Mouse (Mus musculus) limb, embryonic 14.5 days (tissue): Measurements from ENCODE around the gene 1110008L16Rik. TPM values are rescaled to one million over a fixed set of nuclear protein-coding genes. Genes with fewer than 3 reads are reported as not detected.

Experiments
- ATAC-seq: fragments of 200-750 bp; cut with Nextera tagmentation; 2 replicates; pipeline ENCODE4 v1.8.0; 2017; ENCODE audit warnings: low read depth, moderate number of reproducible peaks, moderate TSS enrichment; ENCODE audit not compliant: low FRiP score
- DNase-seq: peaks from one replicate; pipeline ENCODE4 v3.0.0-alpha.2; 2015; ENCODE audit warnings: low spot score
- H3K27ac ChIP-seq: fragments of 300-500 bp; sonication (generic); replicated peaks from 2 replicates; pipeline ENCODE4 v1.5.1; 2014; ENCODE audit warnings: low read depth, mild to moderate bottlenecking, low read length, moderate library complexity, mixed read lengths
- H3K27me3 ChIP-seq: fragments of 300-500 bp; sonication (generic); 2 replicates; pipeline ENCODE4 v1.6.1; 2014; ENCODE audit warnings: low read length, mixed read lengths; ENCODE audit not compliant: control insufficient read depth, insufficient read depth
- H3K36me3 ChIP-seq: fragments of 300-500 bp; sonication (generic); 2 replicates; pipeline ENCODE4 v1.6.1; 2014; ENCODE audit warnings: mild to moderate bottlenecking, low read length, moderate library complexity, mixed read lengths; ENCODE audit not compliant: control insufficient read depth, insufficient read depth
- H3K4me1 ChIP-seq: fragments of 300-500 bp; sonication (generic); 2 replicates; pipeline ENCODE4 v1.6.1; 2014; ENCODE audit warnings: antibody characterized with exemption, low read length, mixed read lengths; ENCODE audit not compliant: control insufficient read depth, insufficient read depth
- H3K4me2 ChIP-seq: fragments of 300-500 bp; sonication (generic); replicated peaks from 2 replicates; pipeline ENCODE4 v1.6.1; 2014; ENCODE audit warnings: low read depth, mild to moderate bottlenecking, low read length, moderate library complexity; ENCODE audit not compliant: severe bottlenecking
- H3K4me3 ChIP-seq: fragments of 300-500 bp; sonication (generic); replicated peaks from 2 replicates; pipeline ENCODE4 v1.5.1; 2014; ENCODE audit warnings: low read length
- H3K9ac ChIP-seq: fragments of 300-500 bp; sonication (generic); 2 replicates; pipeline ENCODE4 v1.6.1; 2014; ENCODE audit warnings: mild to moderate bottlenecking, low read depth, low read length, moderate library complexity; ENCODE audit not compliant: severe bottlenecking
- H3K9me3 ChIP-seq: fragments of 300-500 bp; sonication (generic); 2 replicates; pipeline ENCODE4 v1.6.1; 2016; ENCODE audit warnings: low read length; ENCODE audit not compliant: control insufficient read depth
- POLR2A ChIP-seq: fragments of 200-500 bp; IDR thresholded peaks from 2 replicates; pipeline ENCODE4 v1.8.0; 2012; ENCODE audit warnings: inconsistent platforms, mild to moderate bottlenecking, moderate library complexity, borderline replicate concordance; ENCODE audit not compliant: insufficient read depth, insufficient read length; ENCODE audit errors: extremely low read depth
- WGBS: fragments of 180-500 bp; shearing (Covaris S2); extraction: QIAGEN DNeasy Blood & Tissue Kit; methylation state at CpG from one replicate; pipeline ENCODE4 v1.1.7; 2014; 5-methylcytosine and 5-hydroxymethylcytosine counted together
- polyA plus RNA-seq, 2 experiments: library from polyadenylated mRNA; depleted of rRNA in 1 of 2; stranded (reverse) in 1 of 2; unstranded in 1 of 2; fragments of >200 nt; fragmentation: Nextera tagmentation in 1 of 2; extraction: Ambion mirVana in 1 of 2; gene quantifications; 2 replicates each; pipeline versions ENCODE4 v1.2.1 to v1.2.3; 2012 to 2014

1110008L16Rik gene
- polyA plus RNA-seq, 2 experiments: 10.5 to 12.6 TPM

GRCm38 (mm10) chr12:55384826-55385225 lies 85.4 kb downstream of the 1110008L16Rik start:
- H3K27me3 ChIP-seq: no peaks in the 10 kb centered on the region
- H3K27ac ChIP-seq: no peak overlapping the region
- 0 out of 2 replicates have a peak, but pooled peaks cover 2% of the 10 kb centered on the region for H3K4me1 ChIP-seq
- TF ChIP-seq POLR2A: no peak
- no peaks in the 10 kb centered on the region for H3K36me3 ChIP-seq
- DNase-seq (no peak), ATAC-seq (no peak)
- H3K9ac ChIP-seq: no peak overlapping the region
- no peak overlapping the region for H3K4me3 ChIP-seq
- no peaks in the 10 kb centered on the region for H3K9me3 ChIP-seq
- 81% methylated on average over 3 of the region's 3 CpGs for WGBS
- no peak overlapping the region for H3K4me2 ChIP-seq

DNA sequence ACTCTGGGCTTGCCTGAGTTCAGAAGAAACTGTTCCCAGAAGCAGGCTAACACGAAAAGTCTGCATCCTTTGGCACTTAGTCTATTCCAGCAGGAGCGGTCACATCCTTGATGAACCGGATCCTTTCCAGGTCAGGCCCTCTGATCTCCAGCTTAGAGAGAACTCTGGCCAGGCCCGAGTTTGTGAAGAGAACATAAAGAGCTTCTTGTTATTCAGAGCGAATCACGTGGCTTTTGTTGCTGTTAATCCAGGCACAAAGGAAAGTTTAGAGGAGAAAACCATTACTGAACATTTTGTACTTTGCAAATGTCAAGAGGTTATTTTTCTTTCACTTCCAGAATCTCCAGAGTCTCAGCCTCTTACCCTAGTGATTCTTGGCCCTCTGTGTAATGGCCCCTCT lies 86.6 kb downstream of the 1110008L16Rik start:
- WGBS: 67% methylated on average over 6 of the region's 6 CpGs
- Histone ChIP-seq H3K4me1 (0 out of 2 replicates have a peak, but pooled peaks cover 2% of the 10 kb centered on the region), H3K27me3 (no peaks in the 10 kb centered on the region), H3K9me3 (no peaks in the 10 kb centered on the region), H3K4me2 (no peak overlapping the region), H3K36me3 (no peaks in the 10 kb centered on the region), H3K9ac (no peak overlapping the region), H3K4me3 (no peak overlapping the region), H3K27ac (no peak overlapping the region)
- DNase-seq (no peak), ATAC-seq (no peak)
- no peak for TF ChIP-seq POLR2A

DNA sequence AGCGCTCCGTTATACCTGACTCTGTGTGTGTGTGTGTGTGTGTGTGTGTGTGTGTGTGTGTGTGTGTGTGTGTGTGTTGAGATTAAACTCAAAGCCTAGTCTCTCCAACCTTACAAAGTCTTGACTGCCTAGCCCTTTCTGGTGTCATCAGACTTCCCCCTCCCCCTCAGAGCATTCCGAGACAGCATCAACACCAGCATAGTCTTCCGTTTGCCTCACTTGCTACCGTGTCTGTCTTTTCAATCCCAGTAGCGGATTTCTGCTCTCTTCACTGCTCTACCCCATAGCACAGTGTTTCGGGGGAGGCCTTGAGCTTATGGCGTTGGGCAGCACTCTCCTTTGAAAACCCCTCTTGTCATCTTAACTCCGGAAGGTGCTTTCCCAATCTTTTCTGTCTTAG lies 87.1 kb downstream of the 1110008L16Rik start:
- no peaks in the 10 kb centered on the region for H3K36me3 ChIP-seq
- H3K4me1 ChIP-seq: 0 out of 2 replicates have a peak, but pooled peaks cover 2% of the 10 kb centered on the region
- H3K27me3 ChIP-seq: no peaks in the 10 kb centered on the region
- no peaks in the 10 kb centered on the region for H3K9me3 ChIP-seq
- no peak overlapping the region for H3K9ac ChIP-seq
- no peak overlapping the region for H3K27ac ChIP-seq
- ATAC-seq (no peak), DNase-seq (no peak)
- no peak overlapping the region for H3K4me2 ChIP-seq
- no peak overlapping the region for H3K4me3 ChIP-seq
- no peak for TF ChIP-seq POLR2A
- WGBS: 76% methylated on average over 9 of the region's 9 CpGs

GRCm38 (mm10) chr12:55387083-55387787 lies 87.9 kb downstream of the 1110008L16Rik start:
- no peaks in the 10 kb centered on the region for H3K27me3 ChIP-seq
- H3K9me3 ChIP-seq: no peaks in the 10 kb centered on the region
- 0 out of 2 replicates have a peak, but pooled peaks cover 2% of the 10 kb centered on the region for H3K4me1 ChIP-seq
- ATAC-seq (no peak), DNase-seq (no peak)
- no peak overlapping the region for H3K4me2 ChIP-seq
- 78% methylated on average over 7 of the region's 7 CpGs for WGBS
- no peak for TF ChIP-seq POLR2A
- H3K4me3 ChIP-seq: no peak overlapping the region
- H3K9ac ChIP-seq: no peak overlapping the region
- H3K36me3 ChIP-seq: no peaks in the 10 kb centered on the region
- H3K27ac ChIP-seq: no peak overlapping the region

DNA sequence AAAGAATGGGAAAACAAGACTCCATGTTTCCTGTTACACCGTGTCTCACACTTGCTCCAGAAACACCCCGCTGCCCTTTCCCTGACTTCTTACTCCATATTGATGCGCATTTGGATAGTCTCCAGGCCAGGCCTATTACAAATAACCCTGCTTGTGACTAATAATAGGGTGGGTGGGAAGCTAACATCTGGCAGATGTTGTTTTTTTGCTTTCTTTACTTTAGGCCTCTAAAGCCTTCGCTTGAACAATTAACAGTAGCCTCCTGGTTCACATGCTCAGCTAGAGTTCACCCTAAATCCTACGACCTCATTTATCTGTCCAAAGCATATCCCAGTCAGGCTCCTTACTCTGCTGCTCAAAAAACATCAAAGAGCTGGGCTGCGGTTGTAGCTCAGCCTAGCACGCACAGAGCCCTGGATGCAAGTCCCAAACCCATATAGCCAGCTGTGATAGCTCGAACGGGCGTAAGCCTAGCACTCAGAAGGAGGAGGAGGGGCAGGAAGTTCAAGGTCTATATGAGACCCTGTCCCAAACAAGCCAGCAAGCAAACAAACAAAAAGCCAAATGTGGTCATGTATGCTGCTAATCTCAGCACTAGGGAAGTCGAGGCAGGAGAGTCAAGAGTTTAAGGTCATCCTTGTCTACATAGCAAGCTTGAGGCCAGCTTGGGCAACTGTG lies 88.5 kb downstream of the 1110008L16Rik start:
- no peak for TF ChIP-seq POLR2A
- 0 out of 2 replicates have a peak, but pooled peaks cover 2% of the 10 kb centered on the region for H3K4me1 ChIP-seq
- H3K27ac ChIP-seq: no peak overlapping the region
- H3K4me2 ChIP-seq: no peak overlapping the region
- no peaks in the 10 kb centered on the region for H3K27me3 ChIP-seq
- H3K36me3 ChIP-seq: no peaks in the 10 kb centered on the region
- H3K9me3 ChIP-seq: no peaks in the 10 kb centered on the region
- DNase-seq (no peak), ATAC-seq (no peak)
- no peak overlapping the region for H3K9ac ChIP-seq
- H3K4me3 ChIP-seq: no peak overlapping the region
- WGBS: 57% methylated on average over 11 of the region's 11 CpGs
